Mouse (Mus musculus) stomach, embryonic 14.5 days (tissue): Measurements from ENCODE around the gene Cemip. TPM values are rescaled to one million over a fixed set of nuclear protein-coding genes. Genes with fewer than 3 reads are reported as not detected.

Experiments used
- ATAC-seq: fragments of 200-750 bp; cut with Nextera tagmentation; 2 replicates; pipeline ENCODE4 v1.8.0; 2017; ENCODE audit warnings: low read depth, moderate TSS enrichment; ENCODE audit not compliant: insufficient number of reproducible peaks, insufficient read depth, low FRiP score
- H3K27ac ChIP-seq: fragments of 300-500 bp; sonication (generic); 2 replicates; pipeline ENCODE4 v1.5.1; 2014; ENCODE audit warnings: mild to moderate bottlenecking, low read length, moderate library complexity, mixed read lengths
- H3K27me3 ChIP-seq: fragments of 300-500 bp; sonication (generic); 2 replicates; pipeline ENCODE4 v1.6.1; 2014; ENCODE audit warnings: low read length, control low read depth, mixed read lengths; ENCODE audit not compliant: control insufficient read depth, insufficient read depth
- H3K36me3 ChIP-seq: fragments of 300-500 bp; sonication (generic); 2 replicates; pipeline ENCODE4 v1.6.1; 2014; ENCODE audit warnings: mild to moderate bottlenecking, control low read depth, low read length, moderate library complexity, mixed read lengths; ENCODE audit not compliant: control insufficient read depth, insufficient read depth
- H3K4me1 ChIP-seq: fragments of 300-500 bp; sonication (generic); 2 replicates; pipeline ENCODE4 v1.6.1; 2014; ENCODE audit warnings: low read length, control low read depth, mixed read lengths; ENCODE audit not compliant: control insufficient read depth, insufficient read depth
- H3K4me2 ChIP-seq: fragments of 300-500 bp; sonication (generic); replicated peaks from 2 replicates; pipeline ENCODE4 v1.6.1; 2014; ENCODE audit warnings: low read depth, low read length, control low read depth
- H3K4me3 ChIP-seq: fragments of 300-500 bp; sonication (generic); 2 replicates; pipeline ENCODE4 v1.5.1; 2014; ENCODE audit warnings: low read depth, low read length, control low read depth
- H3K9ac ChIP-seq: fragments of 300-500 bp; sonication (generic); replicated peaks from 2 replicates; pipeline ENCODE4 v1.6.1; 2014; ENCODE audit warnings: low read depth, mild to moderate bottlenecking, control low read depth, low read length, moderate library complexity, mixed read lengths
- H3K9me3 ChIP-seq: fragments of 300-500 bp; sonication (generic); 2 replicates; pipeline ENCODE4 v1.6.1; 2016; ENCODE audit warnings: low read depth, low read length, control low read depth; ENCODE audit not compliant: control insufficient read depth
- WGBS: fragments of 180-500 bp; shearing (Covaris S2); extraction: QIAGEN DNeasy Blood & Tissue Kit; methylation state at CpG from one replicate; pipeline ENCODE4 v1.1.7; 2014; 5-methylcytosine and 5-hydroxymethylcytosine counted together
- polyA plus RNA-seq: library from polyadenylated mRNA; unstranded; fragments of >200 nt; fragmentation: Nextera tagmentation; extraction: Ambion mirVana; gene quantifications from 2 replicates; pipeline ENCODE4 v1.2.1, GENCODE M21; 2014

The Cemip gene
- polyA plus RNA-seq, 1 experiment from 2014 or later, result 0.42 TPM

- 2% methylated on average over 3 of the region's 3 CpGs for WGBS
- Histone ChIP-seq H3K27ac (no peak overlapping the region), H3K27me3 (no peaks in the 10 kb centered on the region), H3K36me3 (no peaks in the 10 kb centered on the region), H3K9me3 (no peaks in the 10 kb centered on the region), H3K4me1 (no peaks in the 10 kb centered on the region), H3K9ac (no peak overlapping the region), H3K4me2 (no peak overlapping the region), H3K4me3 (no peak overlapping the region)
- ATAC-seq, result no peak
These were observed 171.7 kb downstream of the Cemip start for GRCm38 (mm10) chr7:83914566-83914965.

GRCm38 (mm10) chr7:83913995-83914394 lies 172.3 kb downstream of the Cemip start:
- H3K4me1 ChIP-seq, result no peaks in the 10 kb centered on the region
- H3K4me3 ChIP-seq, result no peak overlapping the region
- H3K27ac ChIP-seq, result no peak overlapping the region
- H3K27me3 ChIP-seq, result no peaks in the 10 kb centered on the region
- no peak overlapping the region for H3K9ac ChIP-seq
- no peak overlapping the region for H3K4me2 ChIP-seq
- no peaks in the 10 kb centered on the region for H3K36me3 ChIP-seq
- no peak for ATAC-seq
- no peaks in the 10 kb centered on the region for H3K9me3 ChIP-seq
- WGBS, result 71% methylated on average over 9 of the region's 9 CpGs

GRCm38 (mm10) chr7:83913405-83913932 lies 172.8 kb downstream of the Cemip start:
- 83% methylated on average over 6 of the region's 6 CpGs for WGBS
- H3K27me3 ChIP-seq, result no peaks in the 10 kb centered on the region
- no peak overlapping the region for H3K4me3 ChIP-seq
- no peak overlapping the region for H3K9ac ChIP-seq
- no peak overlapping the region for H3K4me2 ChIP-seq
- H3K36me3 ChIP-seq, result no peaks in the 10 kb centered on the region
- H3K9me3 ChIP-seq, result no peaks in the 10 kb centered on the region
- H3K27ac ChIP-seq, result no peak overlapping the region
- H3K4me1 ChIP-seq, result no peaks in the 10 kb centered on the region
- no peak for ATAC-seq

- no peaks in the 10 kb centered on the region for H3K36me3 ChIP-seq
- no peak overlapping the region for H3K27ac ChIP-seq
- H3K9ac ChIP-seq, result no peak overlapping the region
- ATAC-seq, result no peak
- H3K4me3 ChIP-seq, result no peak overlapping the region
- no peak overlapping the region for H3K4me2 ChIP-seq
- WGBS, result 69% methylated on average over 3 of the region's 3 CpGs
- no peaks in the 10 kb centered on the region for H3K27me3 ChIP-seq
- H3K4me1 ChIP-seq, result no peaks in the 10 kb centered on the region
- H3K9me3 ChIP-seq, result no peaks in the 10 kb centered on the region
These were observed 174.4 kb downstream of the Cemip start for GRCm38 (mm10) chr7:83911909-83912308.

GRCm38 (mm10) chr7:83904831-83905230 lies 181.5 kb downstream of the Cemip start:
- H3K27me3 ChIP-seq, result no peaks in the 10 kb centered on the region
- H3K27ac ChIP-seq, result no peak overlapping the region
- WGBS, result 84% methylated on average over 3 of the region's 3 CpGs
- ATAC-seq, result no peak
- peaks cover 6% of the 10 kb centered on the region; the same call in 1 of the 2 replicates for H3K9me3 ChIP-seq
- no peak overlapping the region for H3K9ac ChIP-seq
- no peaks in the 10 kb centered on the region; the same call in 1 of the 2 replicates for H3K36me3 ChIP-seq
- no peaks in the 10 kb centered on the region; the same call in 1 of the 2 replicates for H3K4me1 ChIP-seq
- no peak overlapping the region for H3K4me2 ChIP-seq
- H3K4me3 ChIP-seq, result no peak overlapping the region

GRCm38 (mm10) chr7:83902296-83903145 lies 183.8 kb downstream of the Cemip start:
- H3K4me1 ChIP-seq, result no peaks in the 10 kb centered on the region; the same call in 1 of the 2 replicates
- peaks cover 17% of the 10 kb centered on the region for H3K36me3 ChIP-seq
- 37% methylated on average over 5 of the region's 5 CpGs for WGBS
- no peak overlapping the region for H3K4me3 ChIP-seq
- 0 out of 2 replicates have a peak, but pooled peaks have one; percentile 42 for ATAC-seq
- H3K27ac ChIP-seq, result no peak overlapping the region
- no peaks in the 10 kb centered on the region for H3K27me3 ChIP-seq
- H3K4me2 ChIP-seq, result no peak overlapping the region
- no peak overlapping the region for H3K9ac ChIP-seq
- peaks cover 6% of the 10 kb centered on the region; the same call in 1 of the 2 replicates for H3K9me3 ChIP-seq

GRCm38 (mm10) chr7:83901425-83901824 lies 184.9 kb downstream of the Cemip start:
- WGBS, result 75% methylated on average over 4 of the region's 4 CpGs
- H3K9me3 ChIP-seq, result peaks cover 5% of the 10 kb centered on the region; the same call in 1 of the 2 replicates
- H3K27ac ChIP-seq, result no peak overlapping the region
- peaks cover 25% of the 10 kb centered on the region for H3K36me3 ChIP-seq
- H3K9ac ChIP-seq, result no peak overlapping the region
- H3K4me1 ChIP-seq, result no peaks in the 10 kb centered on the region; the same call in 1 of the 2 replicates
- H3K27me3 ChIP-seq, result no peaks in the 10 kb centered on the region
- no peak overlapping the region for H3K4me2 ChIP-seq
- H3K4me3 ChIP-seq, result no peak overlapping the region
- ATAC-seq, result no peak

GRCm38 (mm10) chr7:83900519-83900918 lies 185.8 kb downstream of the Cemip start:
- H3K9ac ChIP-seq, result no peak overlapping the region
- WGBS, result 79% methylated on average over 3 of the region's 3 CpGs

More at GRCm38 (mm10) chr7:83900519-83900918, 185.8 kb downstream of the Cemip start:
- no peak overlapping the region for H3K4me3 ChIP-seq
- H3K9me3 ChIP-seq, result no peaks in the 10 kb centered on the region
- ATAC-seq, result no peak
- no peak overlapping the region for H3K4me2 ChIP-seq
- no peak overlapping the region for H3K27ac ChIP-seq
- no peaks in the 10 kb centered on the region for H3K27me3 ChIP-seq
- H3K4me1 ChIP-seq, result no peaks in the 10 kb centered on the region; the same call in 1 of the 2 replicates
- peaks cover 32% of the 10 kb centered on the region for H3K36me3 ChIP-seq
